Mouse (Mus musculus) liver, embryonic 16.5 days (tissue): ENCODE measurements around the gene Lin7a. TPM values are rescaled to one million over a fixed set of nuclear protein-coding genes. Genes with fewer than 3 reads are reported as not detected.

Experiments
- ATAC-seq: fragments of 200-750 bp; cut with Nextera tagmentation; 2 replicates; pipeline ENCODE4 v1.8.0; 2017; ENCODE audit warnings: low read depth, mild to moderate bottlenecking, moderate number of reproducible peaks, moderate library complexity
- H3K27ac ChIP-seq: fragments of 300-500 bp; sonication (generic); 2 replicates; pipeline ENCODE4 v1.5.1; 2014; ENCODE audit warnings: mild to moderate bottlenecking, low read length
- H3K27me3 ChIP-seq: fragments of 300-500 bp; sonication (generic); 2 replicates; pipeline ENCODE4 v1.6.1; 2014; ENCODE audit warnings: low read depth, low read length, mixed read lengths; ENCODE audit not compliant: control insufficient read depth, insufficient read depth
- H3K36me3 ChIP-seq: fragments of 300-500 bp; sonication (generic); 2 replicates; pipeline ENCODE4 v1.6.1; 2014; ENCODE audit warnings: mild to moderate bottlenecking; ENCODE audit not compliant: control insufficient read depth, insufficient read depth
- H3K4me1 ChIP-seq: fragments of 300-500 bp; sonication (generic); 2 replicates; pipeline ENCODE4 v1.6.1; 2014; ENCODE audit warnings: low read depth, low read length, mixed read lengths; ENCODE audit not compliant: control insufficient read depth
- H3K4me2 ChIP-seq: fragments of 300-500 bp; sonication (generic); 2 replicates; pipeline ENCODE4 v1.6.1; 2014; ENCODE audit warnings: low read depth, low read length, mixed read lengths
- H3K4me3 ChIP-seq: fragments of 300-500 bp; sonication (generic); 2 replicates; pipeline ENCODE4 v1.5.1; 2014; ENCODE audit warnings: low read depth, mild to moderate bottlenecking, low read length
- H3K9ac ChIP-seq: fragments of 300-500 bp; sonication (generic); 2 replicates; pipeline ENCODE4 v1.6.1; 2014; ENCODE audit warnings: low read depth, low read length
- H3K9me3 ChIP-seq: fragments of 300-500 bp; sonication (generic); replicated peaks from 2 replicates; pipeline ENCODE4 v1.6.1; 2016; ENCODE audit warnings: low read length; ENCODE audit not compliant: control insufficient read depth
- WGBS: fragments of 180-500 bp; shearing (Covaris S2); extraction: QIAGEN DNeasy Blood & Tissue Kit; methylation state at CpG from one replicate; pipeline ENCODE4 v1.1.7; 2014; ENCODE audit not compliant: insufficient replicate concordance; 5-methylcytosine and 5-hydroxymethylcytosine counted together
- polyA plus RNA-seq: library from polyadenylated mRNA; unstranded; fragments of >200 nt; fragmentation: Nextera tagmentation; extraction: Ambion mirVana; gene quantifications from 2 replicates; pipeline ENCODE4 v1.2.1, GENCODE M21; 2015

Gene Lin7a
- polyA plus RNA-seq, 1 experiment from 2014 or later = 1.3 TPM

DNA sequence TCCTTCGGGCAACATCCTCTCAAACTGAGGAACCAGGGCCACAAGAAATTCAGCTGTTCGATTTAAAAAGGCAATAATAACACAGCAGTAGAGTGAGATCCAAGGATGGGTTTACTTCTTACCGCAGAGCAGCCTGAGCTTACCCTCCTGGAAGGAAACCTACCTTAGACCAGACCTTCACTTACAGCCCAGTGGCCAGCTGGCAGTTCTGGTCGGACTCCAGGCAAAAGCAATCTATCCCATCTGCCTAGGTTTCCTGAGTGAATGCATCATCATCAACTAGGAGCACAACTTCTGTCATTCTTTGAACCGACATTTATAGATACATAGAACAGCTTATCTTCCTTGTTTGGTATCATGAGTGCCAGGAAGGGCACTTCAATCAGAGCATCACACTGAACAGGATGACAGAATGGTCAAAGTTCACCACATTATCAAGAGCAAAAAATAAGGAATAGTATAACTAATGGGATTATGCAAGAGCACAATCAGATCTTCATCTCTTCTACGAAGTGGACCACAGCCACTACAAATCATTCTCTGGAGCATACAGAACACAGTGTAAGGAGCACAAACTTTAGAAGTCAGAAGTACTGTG is 87.1 kb downstream of the Lin7a start:
- 60% methylated on average over 6 of the region's 6 CpGs for WGBS

DNA sequence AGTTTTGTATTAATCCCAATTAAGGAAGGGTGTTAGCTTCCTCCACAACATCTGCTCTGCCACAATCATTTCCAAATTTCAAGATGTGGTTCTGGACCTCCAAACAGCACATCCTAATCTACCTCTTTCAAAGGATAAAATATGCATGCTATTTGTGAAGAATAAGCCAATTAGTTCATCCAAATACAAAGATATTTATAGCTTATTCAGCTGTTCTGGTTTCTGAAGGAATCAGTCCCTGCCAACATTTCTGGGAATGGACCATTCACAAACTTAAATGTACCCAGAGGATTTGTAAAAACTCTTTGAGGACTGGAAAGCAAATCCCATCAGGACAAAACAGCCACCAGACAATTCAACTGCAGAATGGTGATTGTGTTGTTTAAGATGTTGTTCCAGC is 87.8 kb downstream of the Lin7a start:
- Histone ChIP-seq H3K4me2 (no peak overlapping the region), H3K4me1 (no peaks in the 10 kb centered on the region), H3K9me3 (no peaks in the 10 kb centered on the region), H3K36me3 (no peaks in the 10 kb centered on the region), H3K4me3 (no peak overlapping the region), H3K27me3 (no peaks in the 10 kb centered on the region), H3K9ac (no peak overlapping the region), H3K27ac (no peak overlapping the region)
- ATAC-seq = no peak

More for the DNA sequence above, 87.1 kb downstream of the Lin7a start:
- H3K9ac ChIP-seq = no peak overlapping the region
- ATAC-seq = no peak
- H3K4me2 ChIP-seq = no peak overlapping the region
- no peaks in the 10 kb centered on the region for H3K4me1 ChIP-seq
- H3K9me3 ChIP-seq = no peaks in the 10 kb centered on the region
- H3K27me3 ChIP-seq = no peaks in the 10 kb centered on the region
- no peaks in the 10 kb centered on the region for H3K36me3 ChIP-seq
- H3K4me3 ChIP-seq = no peak overlapping the region
- no peak overlapping the region for H3K27ac ChIP-seq

- no peak overlapping the region for H3K9ac ChIP-seq
- no peaks in the 10 kb centered on the region for H3K27me3 ChIP-seq
- no peaks in the 10 kb centered on the region for H3K36me3 ChIP-seq
- no peak overlapping the region for H3K4me2 ChIP-seq
- H3K4me1 ChIP-seq = no peaks in the 10 kb centered on the region
- ATAC-seq = no peak
- 45% methylated on average over 4 of the region's 4 CpGs for WGBS
- H3K4me3 ChIP-seq = no peak overlapping the region
- H3K27ac ChIP-seq = no peak overlapping the region
- no peaks in the 10 kb centered on the region for H3K9me3 ChIP-seq
Measured at GRCm38 (mm10) chr10:107361546-107361945, 90.1 kb downstream of the Lin7a start.

DNA sequence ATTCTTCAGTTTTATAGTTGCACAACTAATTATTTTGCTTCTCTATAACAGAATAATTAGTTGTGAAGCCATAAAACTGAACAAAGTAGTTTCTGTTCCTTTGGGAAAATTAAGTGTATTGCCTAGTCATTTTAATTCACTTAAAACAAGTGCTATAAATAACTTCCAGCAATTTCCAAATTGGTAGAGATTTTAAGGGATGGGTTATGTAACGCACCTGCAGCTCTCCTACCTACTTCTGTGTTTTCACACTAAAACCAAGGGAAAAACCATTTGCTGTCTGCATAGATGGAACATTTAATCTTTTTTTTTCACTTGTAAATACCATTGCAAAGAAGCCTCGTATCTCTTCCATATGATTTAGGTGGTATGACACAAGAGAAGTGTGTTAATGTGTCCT is 90.5 kb downstream of the Lin7a start:
- no peak overlapping the region for H3K27ac ChIP-seq
- H3K4me2 ChIP-seq = no peak overlapping the region
- no peaks in the 10 kb centered on the region for H3K4me1 ChIP-seq
- H3K4me3 ChIP-seq = no peak overlapping the region
- ATAC-seq = no peak
- H3K9ac ChIP-seq = no peak overlapping the region
- no peaks in the 10 kb centered on the region for H3K27me3 ChIP-seq
- 56% methylated on average over 2 of the region's 2 CpGs for WGBS
- H3K36me3 ChIP-seq = no peaks in the 10 kb centered on the region
- no peaks in the 10 kb centered on the region for H3K9me3 ChIP-seq

DNA sequence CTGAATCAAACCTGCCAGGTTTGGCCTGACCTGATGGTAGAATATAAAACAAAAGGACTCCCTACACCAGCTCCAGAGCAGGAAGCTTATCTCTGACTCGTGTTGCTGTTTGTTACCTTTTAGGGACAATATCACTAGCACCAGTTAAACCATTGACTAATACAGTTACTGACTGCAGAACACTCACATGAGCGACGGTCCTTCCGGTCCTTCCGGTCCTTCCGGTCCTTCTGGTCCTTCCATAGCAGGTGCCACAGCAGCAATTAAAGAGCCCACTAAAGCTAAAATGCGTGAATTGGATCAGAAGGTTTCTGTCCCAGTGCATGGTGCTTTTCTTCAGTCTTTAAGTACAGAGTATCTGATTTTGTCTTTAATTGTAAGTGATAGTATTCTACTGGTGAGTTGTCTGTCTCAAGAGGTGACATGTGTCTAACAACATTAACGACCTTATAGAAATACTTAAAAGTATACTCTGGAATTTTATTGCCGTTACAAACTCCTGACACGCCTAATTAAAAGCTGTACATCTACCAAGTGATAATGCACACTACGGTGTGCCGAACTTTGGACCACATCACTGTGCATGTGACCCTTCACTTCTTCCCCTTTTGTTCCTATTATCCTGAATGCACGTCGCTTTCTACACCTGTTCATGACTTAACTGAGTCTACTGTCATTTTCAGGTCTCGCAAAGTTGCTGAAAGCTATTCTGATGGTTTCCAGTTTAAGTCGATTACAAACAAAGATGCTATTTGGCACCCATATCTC is 91.7 kb downstream of the Lin7a start:
- ATAC-seq = no peak
- no peak overlapping the region for H3K4me3 ChIP-seq
- H3K9me3 ChIP-seq = no peaks in the 10 kb centered on the region
- no peaks in the 10 kb centered on the region for H3K36me3 ChIP-seq
- H3K9ac ChIP-seq = no peak overlapping the region
- no peaks in the 10 kb centered on the region for H3K4me1 ChIP-seq
- H3K27me3 ChIP-seq = no peaks in the 10 kb centered on the region
- no peak overlapping the region for H3K27ac ChIP-seq
- no peak overlapping the region for H3K4me2 ChIP-seq
- 70% methylated on average over 16 of the region's 16 CpGs for WGBS

GRCm38 (mm10) chr10:107377218-107377617 is 105.7 kb downstream of the Lin7a start:
- no peak overlapping the region for H3K9ac ChIP-seq
- no peak overlapping the region for H3K27ac ChIP-seq
- no peak overlapping the region for H3K4me3 ChIP-seq
- WGBS = 61% methylated on average over 2 of the region's 2 CpGs
- H3K27me3 ChIP-seq = no peaks in the 10 kb centered on the region
- no peaks in the 10 kb centered on the region for H3K9me3 ChIP-seq
- no peak for ATAC-seq
- no peaks in the 10 kb centered on the region for H3K4me1 ChIP-seq
- H3K36me3 ChIP-seq = no peaks in the 10 kb centered on the region
- no peak overlapping the region for H3K4me2 ChIP-seq

GRCm38 (mm10) chr10:107381143-107381746 is 109.8 kb downstream of the Lin7a start:
- Histone ChIP-seq H3K4me1 (no peaks in the 10 kb centered on the region), H3K36me3 (no peaks in the 10 kb centered on the region), H3K4me3 (no peak overlapping the region), H3K27me3 (no peaks in the 10 kb centered on the region), H3K9ac (no peak overlapping the region), H3K4me2 (no peak overlapping the region), H3K9me3 (no peaks in the 10 kb centered on the region), H3K27ac (no peak overlapping the region)
- WGBS = 63% methylated on average over 4 of the region's 4 CpGs
- no peak for ATAC-seq

DNA sequence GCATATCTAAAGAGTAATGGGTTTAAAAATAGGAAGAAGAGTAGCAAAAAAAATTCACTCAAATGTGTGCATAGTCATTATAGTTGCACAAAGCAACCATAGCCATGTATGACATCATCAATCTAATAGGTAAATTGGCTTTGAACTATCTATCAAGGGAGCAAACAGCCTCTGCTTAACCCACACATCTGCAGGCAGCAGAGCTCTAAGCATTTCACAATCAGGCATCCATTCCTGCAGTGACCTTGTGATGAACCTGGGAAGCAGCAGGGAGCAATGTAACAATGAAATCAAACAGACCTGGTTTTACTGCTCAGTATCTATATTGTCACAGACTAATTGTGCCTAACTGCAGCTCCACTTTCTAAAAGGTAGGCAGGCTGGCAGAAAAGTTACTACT is 112.3 kb downstream of the Lin7a start:
- H3K27ac ChIP-seq = no peak overlapping the region
- H3K4me3 ChIP-seq = no peak overlapping the region
- H3K27me3 ChIP-seq = no peaks in the 10 kb centered on the region
- no peaks in the 10 kb centered on the region for H3K9me3 ChIP-seq
- H3K4me1 ChIP-seq = no peaks in the 10 kb centered on the region
- H3K9ac ChIP-seq = no peak overlapping the region
- H3K4me2 ChIP-seq = no peak overlapping the region
- no peaks in the 10 kb centered on the region for H3K36me3 ChIP-seq
- ATAC-seq = peak; percentile 63

GRCm38 (mm10) chr10:107389505-107389904 is 118.0 kb downstream of the Lin7a start:
- Histone ChIP-seq H3K4me2 (no peak overlapping the region), H3K27ac (no peak overlapping the region), H3K9ac (no peak overlapping the region), H3K27me3 (no peaks in the 10 kb centered on the region), H3K4me3 (no peak overlapping the region), H3K4me1 (no peaks in the 10 kb centered on the region), H3K9me3 (no peaks in the 10 kb centered on the region), H3K36me3 (no peaks in the 10 kb centered on the region)
- 31% methylated on average over 4 of the region's 4 CpGs for WGBS
- peak; percentile 30; the same call in 1 of the 2 replicates for ATAC-seq
